Mouse (Mus musculus) forebrain, embryonic 14.5 days (tissue): ENCODE measurements around the gene Dusp22. TPM values are rescaled to one million over a fixed set of nuclear protein-coding genes. Genes with fewer than 3 reads are reported as not detected.

Experiments used
- ATAC-seq: fragments of 200-750 bp; cut with Nextera tagmentation; 2 replicates; pipeline ENCODE4 v1.8.0; 2017; ENCODE audit warnings: mild to moderate bottlenecking, moderate library complexity
- DNase-seq: peaks from one replicate; pipeline ENCODE4 v3.0.0-alpha.2; 2015; ENCODE audit warnings: low spot score
- H3K27ac ChIP-seq: fragments of 300-500 bp; sonication (generic); 2 replicates; pipeline ENCODE4 v1.5.1; 2014; ENCODE audit warnings: low read depth, mild to moderate bottlenecking, control low read depth, low read length, moderate library complexity
- H3K27me3 ChIP-seq: fragments of 300-500 bp; sonication (generic); replicated peaks from 2 replicates; pipeline ENCODE4 v1.6.1; 2014; ENCODE audit warnings: low read length, control low read depth, mixed read lengths; ENCODE audit not compliant: control insufficient read depth, insufficient read depth
- H3K36me3 ChIP-seq: fragments of 300-500 bp; sonication (generic); 2 replicates; pipeline ENCODE4 v1.6.1; 2014; ENCODE audit warnings: low read length, control low read depth; ENCODE audit not compliant: control insufficient read depth, insufficient read depth
- H3K4me1 ChIP-seq: fragments of 300-500 bp; sonication (generic); 2 replicates; pipeline ENCODE4 v1.6.1; 2014; ENCODE audit warnings: antibody characterized with exemption, low read length, control low read depth; ENCODE audit not compliant: control insufficient read depth, insufficient read depth
- H3K4me2 ChIP-seq: fragments of 300-500 bp; sonication (generic); 2 replicates; pipeline ENCODE4 v1.6.1; 2014; ENCODE audit warnings: mild to moderate bottlenecking, control low read depth, low read length
- H3K4me3 ChIP-seq: fragments of 300-500 bp; sonication (generic); 2 replicates; pipeline ENCODE4 v1.5.1; 2014; ENCODE audit warnings: low read depth, low read length, control low read depth
- H3K9ac ChIP-seq: fragments of 300-500 bp; sonication (generic); 2 replicates; pipeline ENCODE4 v1.6.1; 2014; ENCODE audit warnings: mild to moderate bottlenecking, low read length, control low read depth, moderate library complexity
- H3K9me3 ChIP-seq: fragments of 300-500 bp; sonication (generic); replicated peaks from 2 replicates; pipeline ENCODE4 v1.6.1; 2016; ENCODE audit warnings: low read length, control low read depth, mixed read lengths; ENCODE audit not compliant: control insufficient read depth
- WGBS: fragments of 180-500 bp; shearing (Covaris S2); extraction: QIAGEN DNeasy Blood & Tissue Kit; methylation state at CpG from one replicate; pipeline ENCODE4 v1.1.7; 2014; 5-methylcytosine and 5-hydroxymethylcytosine counted together
- polyA plus RNA-seq: library from polyadenylated mRNA; unstranded; fragments of >200 nt; fragmentation: Nextera tagmentation; extraction: Ambion mirVana; gene quantifications from 2 replicates; pipeline ENCODE4 v1.2.1, GENCODE M21; 2014

Gene Dusp22
- polyA plus RNA-seq, 1 experiment from 2014 or later = 11.5 TPM

GRCm38 (mm10) chr13:30642053-30642452, 17.7 kb upstream of the Dusp22 start:
- H3K9ac ChIP-seq = no peak overlapping the region
- no peaks in the 10 kb centered on the region for H3K4me1 ChIP-seq
- no peak overlapping the region for H3K4me3 ChIP-seq
- no peaks in the 10 kb centered on the region for H3K36me3 ChIP-seq
- no peaks in the 10 kb centered on the region for H3K9me3 ChIP-seq
- no peaks in the 10 kb centered on the region for H3K27me3 ChIP-seq
- DNase-seq = no peak
- H3K4me2 ChIP-seq = no peak overlapping the region
- 93% methylated on average over 4 of the region's 4 CpGs for WGBS
- no peak overlapping the region for H3K27ac ChIP-seq
- ATAC-seq = no peak

GRCm38 (mm10) chr13:30648461-30648860, 11.3 kb upstream of the Dusp22 start:
- H3K4me3 ChIP-seq = no peak overlapping the region

GRCm38 (mm10) chr13:30649197-30649596, 10.6 kb upstream of the Dusp22 start:
- no peak for DNase-seq
- ATAC-seq = no peak
- Histone ChIP-seq H3K4me2 (no peak overlapping the region), H3K36me3 (no peaks in the 10 kb centered on the region), H3K9me3 (no peaks in the 10 kb centered on the region), H3K4me3 (no peak overlapping the region), H3K9ac (no peak overlapping the region), H3K27ac (no peak overlapping the region), H3K4me1 (no peaks in the 10 kb centered on the region), H3K27me3 (no peaks in the 10 kb centered on the region)
- WGBS = 91% methylated on average over 5 of the region's 5 CpGs

More at GRCm38 (mm10) chr13:30648461-30648860, 11.3 kb upstream of the Dusp22 start:
- no peaks in the 10 kb centered on the region for H3K4me1 ChIP-seq
- H3K27me3 ChIP-seq = no peaks in the 10 kb centered on the region
- H3K9me3 ChIP-seq = no peaks in the 10 kb centered on the region
- no peak overlapping the region for H3K4me2 ChIP-seq
- DNase-seq = no peak
- no peak overlapping the region for H3K9ac ChIP-seq
- no peak for ATAC-seq
- no peak overlapping the region for H3K27ac ChIP-seq
- H3K36me3 ChIP-seq = no peaks in the 10 kb centered on the region

- H3K27ac ChIP-seq = no peak overlapping the region
- no peak overlapping the region for H3K4me2 ChIP-seq
- H3K9me3 ChIP-seq = no peaks in the 10 kb centered on the region
- no peak for DNase-seq
- H3K27me3 ChIP-seq = no peaks in the 10 kb centered on the region
- no peak for ATAC-seq
- 62% methylated on average over 1 of the region's 1 CpGs for WGBS
- no peak overlapping the region for H3K9ac ChIP-seq
- H3K36me3 ChIP-seq = no peaks in the 10 kb centered on the region
- H3K4me3 ChIP-seq = no peak overlapping the region
- H3K4me1 ChIP-seq = no peaks in the 10 kb centered on the region
These were observed 9.1 kb upstream of the Dusp22 start for GRCm38 (mm10) chr13:30650684-30651083.

- H3K4me2 ChIP-seq = no peak overlapping the region
- no peak overlapping the region for H3K4me3 ChIP-seq
- no peaks in the 10 kb centered on the region for H3K27me3 ChIP-seq
- ATAC-seq = no peak
- H3K27ac ChIP-seq = no peak overlapping the region
- 70% methylated on average over 4 of the region's 4 CpGs for WGBS
- H3K4me1 ChIP-seq = no peaks in the 10 kb centered on the region
- no peak overlapping the region for H3K9ac ChIP-seq
- H3K36me3 ChIP-seq = no peaks in the 10 kb centered on the region
- H3K9me3 ChIP-seq = no peaks in the 10 kb centered on the region
- DNase-seq = no peak
These were observed 6.7 kb upstream of the Dusp22 start for GRCm38 (mm10) chr13:30653051-30653450.

GRCm38 (mm10) chr13:30654463-30654862, 5.3 kb upstream of the Dusp22 start:
- H3K4me1 ChIP-seq = no peaks in the 10 kb centered on the region
- ATAC-seq (no peak), DNase-seq (no peak)
- H3K9ac ChIP-seq = no peak overlapping the region
- WGBS = 84% methylated on average over 5 of the region's 5 CpGs
- no peak overlapping the region for H3K4me3 ChIP-seq
- no peaks in the 10 kb centered on the region for H3K27me3 ChIP-seq
- no peak overlapping the region for H3K4me2 ChIP-seq
- H3K27ac ChIP-seq = no peak overlapping the region
- H3K9me3 ChIP-seq = no peaks in the 10 kb centered on the region
- no peaks in the 10 kb centered on the region for H3K36me3 ChIP-seq

- ATAC-seq (no peak), DNase-seq (no peak)
- H3K27ac ChIP-seq = no peak overlapping the region
- H3K9ac ChIP-seq = no peak overlapping the region
- no peaks in the 10 kb centered on the region for H3K27me3 ChIP-seq
- H3K4me2 ChIP-seq = no peak overlapping the region
- no peaks in the 10 kb centered on the region for H3K36me3 ChIP-seq
- H3K4me1 ChIP-seq = no peaks in the 10 kb centered on the region
- no peak overlapping the region for H3K4me3 ChIP-seq
- 71% methylated on average over 5 of the region's 5 CpGs for WGBS
- no peaks in the 10 kb centered on the region for H3K9me3 ChIP-seq
These were observed 2.9 kb upstream of the Dusp22 start for GRCm38 (mm10) chr13:30656909-30657308.

GRCm38 (mm10) chr13:30657779-30658178, 2.0 kb upstream of the Dusp22 start:
- H3K4me2 ChIP-seq = no peak overlapping the region
- H3K9me3 ChIP-seq = no peaks in the 10 kb centered on the region
- no peak for DNase-seq
- no peak for ATAC-seq
- H3K36me3 ChIP-seq = no peaks in the 10 kb centered on the region
- H3K9ac ChIP-seq = no peak overlapping the region
- no peak overlapping the region for H3K4me3 ChIP-seq
- WGBS = 71% methylated on average over 2 of the region's 2 CpGs
- H3K27me3 ChIP-seq = no peaks in the 10 kb centered on the region
- H3K4me1 ChIP-seq = no peaks in the 10 kb centered on the region
- no peak overlapping the region for H3K27ac ChIP-seq

- Histone ChIP-seq H3K9ac (no peak overlapping the region), H3K4me2 (no peak overlapping the region), H3K9me3 (no peaks in the 10 kb centered on the region), H3K27ac (no peak overlapping the region), H3K27me3 (no peaks in the 10 kb centered on the region), H3K36me3 (no peaks in the 10 kb centered on the region), H3K4me3 (no peak overlapping the region), H3K4me1 (no peaks in the 10 kb centered on the region)
- ATAC-seq (no peak), DNase-seq (no peak)
- 90% methylated on average over 2 of the region's 2 CpGs for WGBS
These were observed 1.4 kb upstream of the Dusp22 start for GRCm38 (mm10) chr13:30658201-30658996.
